Mouse (Mus musculus) adipose tissue, adult 10 weeks (tissue): ENCODE results near the gene Gm29776. TPM values are rescaled to one million over a fixed set of nuclear protein-coding genes. Genes with fewer than 3 reads are reported as not detected.

Experiments used
- polyA plus RNA-seq: library from polyadenylated mRNA; stranded (reverse); fragments of 350-450 nt; fragmentation: Illumina TruSeq; extraction: RNeasy Lipid Tissue Mini Kit (QIAGEN cat#74804); gene quantifications from one replicate; pipeline ENCODE4 v1.2.3, GENCODE M21; 2014; ENCODE audit warnings: low read depth, low replicate concordance

Gm29776 gene
- 0.12 TPM for polyA plus RNA-seq

DNA sequence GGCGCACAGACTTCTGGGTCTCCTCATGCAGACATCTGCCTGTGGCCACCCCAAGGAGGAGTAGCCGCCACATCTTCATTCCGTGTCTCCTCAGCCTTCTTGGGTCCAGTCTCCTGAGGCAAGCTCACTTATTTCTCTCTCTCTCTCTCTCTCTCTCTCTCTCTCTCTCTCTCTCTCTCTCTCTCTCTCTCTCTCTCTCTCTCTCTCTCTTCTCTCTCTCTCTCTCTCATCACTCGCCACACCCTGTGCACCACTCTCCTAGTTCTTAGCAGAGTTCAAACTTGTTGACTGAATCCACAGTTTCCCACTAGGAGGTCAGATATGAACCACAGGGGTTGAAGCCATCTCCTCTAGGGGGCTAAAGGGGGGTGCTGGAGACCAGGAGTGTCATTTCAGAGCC, at the start of gene Gm29776:
Gene Gm29776 (minus strand): TSS at position 101 of the 400 bp plus-strand sequence.

DNA sequence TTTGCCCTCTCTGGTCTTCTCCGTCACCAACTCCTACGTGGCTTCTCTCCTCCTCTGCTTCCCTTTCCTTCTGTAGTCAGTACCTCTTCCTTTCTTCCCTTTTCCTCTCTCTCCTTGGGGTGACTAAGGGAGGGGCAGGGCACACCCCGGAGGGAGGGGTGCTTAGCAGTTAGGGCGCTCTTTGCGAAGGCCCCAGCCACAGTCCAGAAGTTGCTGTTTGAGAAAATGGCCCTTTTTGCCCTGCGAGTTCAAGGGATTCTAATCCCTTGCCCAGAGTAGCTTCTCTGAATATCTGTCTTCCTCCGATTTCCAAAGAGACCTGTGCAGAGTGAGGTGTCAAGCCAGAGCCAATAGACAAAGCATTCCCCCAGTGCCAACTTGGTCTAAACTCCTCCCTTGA, 13.4 kb upstream of the Gm29776 start, which contains the start of gene Cebpe:
Gene Cebpe (minus strand): TSS at position 101 of the 400 bp plus-strand sequence.

DNA sequence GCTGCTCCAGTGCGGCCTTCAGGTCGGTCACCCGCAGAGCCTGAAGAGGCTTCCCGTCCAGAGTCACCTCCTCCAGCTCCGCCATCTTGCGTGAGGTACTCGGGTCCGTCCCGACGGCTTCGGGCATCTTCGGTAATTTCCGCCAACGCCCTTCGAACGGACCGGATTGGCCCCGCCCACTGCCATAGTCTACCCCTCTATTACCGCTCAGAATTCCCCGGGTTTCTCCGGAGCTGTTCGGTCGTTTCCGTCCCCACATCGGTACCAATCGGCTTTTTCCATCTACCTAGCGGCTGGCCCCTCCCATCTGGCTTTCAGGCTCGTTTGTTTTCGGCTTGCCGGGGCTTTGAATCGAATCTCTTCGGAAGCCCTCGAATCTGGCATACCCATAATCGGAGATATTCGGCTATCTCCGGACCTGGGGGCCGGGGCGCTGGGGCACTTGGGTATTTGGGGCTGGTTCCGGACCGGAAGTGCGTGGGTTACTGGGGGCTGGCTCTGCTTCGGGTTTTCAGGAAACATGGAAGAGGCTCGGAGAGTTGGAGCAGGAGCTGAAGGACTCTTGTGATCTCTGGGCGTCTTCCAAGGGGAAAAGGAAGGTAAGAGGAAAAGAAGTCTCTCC, 12.0 kb downstream of the Gm29776 start, which contains the start of gene Acin1:
Gene Acin1 (minus strand): TSS at position 410 of the 622 bp plus-strand sequence.

DNA sequence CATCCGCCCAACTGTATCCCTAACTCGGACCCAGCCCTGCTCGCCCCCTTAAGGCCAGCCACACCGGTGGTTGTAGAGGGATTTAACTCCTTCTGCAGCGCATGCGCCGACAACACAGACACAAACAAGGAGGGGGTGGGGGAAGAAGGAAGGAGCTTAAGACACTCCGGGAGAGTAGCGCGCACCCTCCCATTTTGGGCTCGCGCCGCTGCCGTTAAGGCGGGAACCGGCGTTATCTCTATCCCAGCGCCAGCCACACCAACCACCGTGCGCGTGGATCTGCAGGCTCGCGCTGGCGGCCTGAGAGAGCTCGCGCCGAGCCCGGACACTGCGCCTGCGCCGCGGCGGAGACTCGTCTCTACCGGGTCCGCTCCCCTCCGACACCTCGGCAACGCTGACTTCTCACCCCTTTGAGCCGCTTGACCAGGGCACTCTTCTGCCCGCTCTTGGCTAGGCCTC, 12.5 kb downstream of the Gm29776 start, which contains the start of gene 1700123O20Rik:
Gene 1700123O20Rik (plus strand): TSS at position 154 of the 459 bp plus-strand sequence.

Other genes with a start within 250 kb of the Gm29776 start
- gene Lrp10, start 234.7 kb downstream of the Gm29776 start, polyA plus RNA-seq: 74.3 TPM
- 0.63 TPM for gene Rem2, start 222.7 kb downstream of the Gm29776 start, polyA plus RNA-seq
- gene Prmt5, start 181.3 kb downstream of the Gm29776 start, polyA plus RNA-seq: 33.9 TPM
- gene Haus4, start 144.2 kb downstream of the Gm29776 start, polyA plus RNA-seq: 59.7 TPM
- gene Ajuba, start 121.3 kb downstream of the Gm29776 start, polyA plus RNA-seq: 27.0 TPM
- gene 4931414P19Rik, start 92.8 kb downstream of the Gm29776 start, polyA plus RNA-seq: 5.2 TPM
- gene Psmb5, start 80.8 kb downstream of the Gm29776 start, polyA plus RNA-seq: 157 TPM
- gene Psmb11, start 77.4 kb downstream of the Gm29776 start, polyA plus RNA-seq: not detected
- gene Gm17606, start 57.9 kb downstream of the Gm29776 start, polyA plus RNA-seq: not detected
- 3.1 TPM for gene Cdh24, start 57.5 kb downstream of the Gm29776 start, polyA plus RNA-seq
- gene 1700123O20Rik, start 12.6 kb downstream of the Gm29776 start, polyA plus RNA-seq: 32.2 TPM
- gene Acin1, start 11.9 kb downstream of the Gm29776 start, polyA plus RNA-seq: 139 TPM
- gene Cebpe, start 13.3 kb upstream of the Gm29776 start, polyA plus RNA-seq: 0.51 TPM
- gene Slc7a8, start 83.1 kb upstream of the Gm29776 start, polyA plus RNA-seq: 45.5 TPM
- 0.58 TPM for gene Rnf212b, start 115.3 kb upstream of the Gm29776 start, polyA plus RNA-seq
- 8.6 TPM for gene Homez, start 172.1 kb upstream of the Gm29776 start, polyA plus RNA-seq
- 28.9 TPM for gene Ppp1r3e, start 178.7 kb upstream of the Gm29776 start, polyA plus RNA-seq
- 68.7 TPM for gene Bcl2l2, start 184.5 kb upstream of the Gm29776 start, polyA plus RNA-seq
- gene Gm20521, start 184.6 kb upstream of the Gm29776 start, polyA plus RNA-seq: 1.2 TPM
- 308 TPM for gene Pabpn1, start 193.7 kb upstream of the Gm29776 start, polyA plus RNA-seq
- 37.1 TPM for gene Slc22a17, start 214.3 kb upstream of the Gm29776 start, polyA plus RNA-seq
- gene Efs, start 227.3 kb upstream of the Gm29776 start, polyA plus RNA-seq: 8.2 TPM
- not detected for gene Il25, start 233.9 kb upstream of the Gm29776 start, polyA plus RNA-seq
- gene Cmtm5, start 237.4 kb upstream of the Gm29776 start, polyA plus RNA-seq: 0.63 TPM